Mouse (Mus musculus) heart, postnatal 10 days (tissue): ENCODE measurements around the gene Glmp. TPM values are rescaled to one million over a fixed set of nuclear protein-coding genes. Genes with fewer than 3 reads are reported as not detected.
"Not testable (repeated sequence)": the region's sequence is repeated elsewhere in the genome, so short reads cannot be mapped to it uniquely, and the experiment has no call there.

Experiments used
- DNase-seq, 2 experiments: peaks; one replicate each; pipeline ENCODE4 v3.0.0; 2021
- intact Hi-C: fragments of 180-260 bp; cut with DNase I; formaldehyde crosslinking; loops from one replicate; pipeline ENCODE4 v1.15.1; 2025
- total RNA-seq, 2 experiments: library from RNA; stranded (reverse); gene quantifications; 2 replicates each; pipeline ENCODE4 v1.2.3; 2021

The Glmp gene
- 10 to 100 TPM; 86.1 to 99.6 TPM for total RNA-seq

- intact Hi-C loops = no loop called here
- DNase-seq = peak; percentile 67 to 81
Measured at GRCm38 (mm10) chr3:88324951-88325405, at the start of gene Glmp. Gene Glmp, plus strand, starts transcription at chr3:88325023.

GRCm38 (mm10) chr3:88276121-88276520 is 48.7 kb upstream of the Glmp start:
- intact Hi-C loops = no loop called here
- no peak for DNase-seq

GRCm38 (mm10) chr3:88276529-88277143 is 48.2 kb upstream of the Glmp start:
- intact Hi-C loops = no loop called here
- DNase-seq = peak; percentile 15 to 36

- no peak for DNase-seq
- intact Hi-C loops = no loop called here
Measured at GRCm38 (mm10) chr3:88280035-88280434, 44.8 kb upstream of the Glmp start.

GRCm38 (mm10) chr3:88281141-88281916 is 43.5 kb upstream of the Glmp start:
- intact Hi-C loops, DNase-seq: not testable (repeated sequence)

GRCm38 (mm10) chr3:88284815-88285564 is 39.8 kb upstream of the Glmp start:
- intact Hi-C loops, DNase-seq: not testable (repeated sequence)

- intact Hi-C loops, DNase-seq: not testable (repeated sequence)
Measured at GRCm38 (mm10) chr3:88285565-88285895, 39.3 kb upstream of the Glmp start.

- intact Hi-C loops = no loop called here
Measured at GRCm38 (mm10) chr3:88287110-88287509, 37.7 kb upstream of the Glmp start, which contains the start of gene Gm38392. Gene Gm38392, minus strand, starts transcription at chr3:88287210.

GRCm38 (mm10) chr3:88288133-88288713 is 36.6 kb upstream of the Glmp start:
- intact Hi-C loops, DNase-seq: not testable (repeated sequence)

More at GRCm38 (mm10) chr3:88287110-88287509, 37.7 kb upstream of the Glmp start, which contains the start of gene Gm38392:
- DNase-seq = no peak

- DNase-seq = peak; percentile 7 to 21
Measured at GRCm38 (mm10) chr3:88291970-88292369, 32.9 kb upstream of the Glmp start.

GRCm38 (mm10) chr3:88295272-88295671 is 29.6 kb upstream of the Glmp start:
- DNase-seq, intact Hi-C loops: not testable (repeated sequence)

More at GRCm38 (mm10) chr3:88291970-88292369, 32.9 kb upstream of the Glmp start:
- intact Hi-C loops = no loop called here

- intact Hi-C loops = no loop called here
- no peak for DNase-seq
Measured at GRCm38 (mm10) chr3:88296110-88296560, 28.7 kb upstream of the Glmp start.

- DNase-seq = peak; percentile 98 to 99
- intact Hi-C loops = no loop called here
Measured at GRCm38 (mm10) chr3:88296561-88297318, 28.1 kb upstream of the Glmp start, which contains the start of the genes Tsacc and Cct3. Gene Tsacc, minus strand, starts transcription at chr3:88296999. Gene Cct3, plus strand, starts transcription at chr3:88297116.

GRCm38 (mm10) chr3:88297321-88297851 is 27.4 kb upstream of the Glmp start:
- intact Hi-C loops = no loop called here
- DNase-seq = no peak

- intact Hi-C loops = no loop called here
- no peak for DNase-seq
Measured at GRCm38 (mm10) chr3:88299172-88299571, 25.7 kb upstream of the Glmp start.

GRCm38 (mm10) chr3:88328956-88329355 is 4.1 kb downstream of the Glmp start:
- DNase-seq = no peak
- intact Hi-C loops = no loop called here

GRCm38 (mm10) chr3:88331282-88331681 is 6.5 kb downstream of the Glmp start:
- DNase-seq = peak; percentile 29 to 59
- intact Hi-C loops = no loop called here

GRCm38 (mm10) chr3:88334029-88334658 is 9.3 kb downstream of the Glmp start:
- DNase-seq = no peak
- intact Hi-C loops = no loop called here

GRCm38 (mm10) chr3:88334902-88335435 is 10.1 kb downstream of the Glmp start:
- intact Hi-C loops = no loop called here
- DNase-seq = no peak
